Mouse (Mus musculus) heart, postnatal 0 days (tissue): ENCODE measurements around the gene Rgs19. TPM values are rescaled to one million over a fixed set of nuclear protein-coding genes. Genes with fewer than 3 reads are reported as not detected.

Experiments used
- ATAC-seq: fragments of 200-750 bp; cut with Nextera tagmentation; 2 replicates; pipeline ENCODE4 v1.8.0; 2017; ENCODE audit warnings: low read depth, moderate number of reproducible peaks, moderate library complexity; ENCODE audit not compliant: insufficient read depth
- DNase-seq: peaks from one replicate; pipeline ENCODE4 v3.0.0-alpha.2; 2016; ENCODE audit warnings: low spot score
- H3K27ac ChIP-seq: fragments of 300-500 bp; sonication (generic); 2 replicates; pipeline ENCODE4 v1.5.1; 2014; ENCODE audit warnings: low read depth, mild to moderate bottlenecking
- H3K27me3 ChIP-seq: fragments of 300-500 bp; sonication (generic); 2 replicates; pipeline ENCODE4 v1.6.1; 2014; ENCODE audit warnings: low read length, mixed read lengths; ENCODE audit not compliant: control insufficient read depth, insufficient read depth
- H3K36me3 ChIP-seq: fragments of 300-500 bp; sonication (generic); replicated peaks from 2 replicates; pipeline ENCODE4 v1.6.1; 2014; ENCODE audit warnings: low read length, mixed read lengths; ENCODE audit not compliant: control insufficient read depth, insufficient read depth
- H3K4me1 ChIP-seq: fragments of 300-500 bp; sonication (generic); 2 replicates; pipeline ENCODE4 v1.6.1; 2014; ENCODE audit warnings: antibody characterized with exemption; ENCODE audit not compliant: control insufficient read depth, insufficient read depth
- H3K4me2 ChIP-seq: fragments of 300-500 bp; sonication (generic); 2 replicates; pipeline ENCODE4 v1.6.1; 2014; ENCODE audit warnings: low read depth, mild to moderate bottlenecking, low read length, moderate library complexity
- H3K4me3 ChIP-seq: fragments of 300-500 bp; sonication (generic); 2 replicates; pipeline ENCODE4 v1.5.1; 2014; ENCODE audit warnings: low read depth, low read length
- H3K9ac ChIP-seq: fragments of 300-500 bp; sonication (generic); replicated peaks from 2 replicates; pipeline ENCODE4 v1.6.1; 2014; ENCODE audit warnings: low read depth, low read length, mixed read lengths
- H3K9me3 ChIP-seq: fragments of 300-500 bp; sonication (generic); replicated peaks from 2 replicates; pipeline ENCODE4 v1.6.1; 2016; ENCODE audit warnings: low read length; ENCODE audit not compliant: control insufficient read depth
- CTCF ChIP-seq: IDR thresholded peaks from 2 replicates; pipeline ENCODE4 v1.5.1; 2016; ENCODE audit warnings: antibody characterized with exemption, control low read depth, low read depth
- EP300 ChIP-seq: IDR thresholded peaks from 2 replicates; pipeline ENCODE4 v1.6.1; 2016; ENCODE audit warnings: antibody characterized with exemption, low read depth
- WGBS: fragments of 180-500 bp; shearing (Covaris S2); extraction: QIAGEN DNeasy Blood & Tissue Kit; methylation state at CpG from one replicate; pipeline ENCODE4 v1.1.7; 2014; 5-methylcytosine and 5-hydroxymethylcytosine counted together
- polyA plus RNA-seq: library from polyadenylated mRNA; unstranded; fragments of >200 nt; fragmentation: Nextera tagmentation; extraction: Ambion mirVana; gene quantifications from 2 replicates; pipeline ENCODE4 v1.2.1, GENCODE M21; 2015
- total RNA-seq: library from RNA; depleted of rRNA; stranded (reverse); fragments of >200 nt; gene quantifications from 2 replicates; pipeline ENCODE4 v1.2.3, GENCODE M21; 2014; ENCODE audit warnings: low replicate concordance

Rgs19 gene
- total and polyA plus RNA-seq, 2 experiments from 2014 or later = 12.4 to 13.2 TPM

GRCm38 (mm10) chr2:181656734-181657133 lies 37.0 kb downstream of the Rgs19 start, which contains the start of gene Gm29797:
Gene Gm29797, plus strand, starts transcription at chr2:181657034.
- Histone ChIP-seq H3K4me3 (no peak within 1 kb of the TSS), H3K36me3 (peaks cover 39% of the 10 kb centered on the region), H3K27ac (no peak within 1 kb of the TSS), H3K9ac (no peak within 1 kb of the TSS), H3K4me1 (0 out of 2 replicates have a peak, but pooled peaks cover under 1% of the 10 kb centered on the region), H3K27me3 (no peaks in the 10 kb centered on the region), H3K4me2 (no peak within 1 kb of the TSS), H3K9me3 (no peaks in the 10 kb centered on the region)
- 75% methylated on average over 3 of the region's 3 CpGs for WGBS
- TF ChIP-seq CTCF = no peak
- no peak for TF ChIP-seq EP300
- DNase-seq (no peak), ATAC-seq (no peak)

- no peak overlapping the region for H3K9ac ChIP-seq
- 86% methylated on average over 1 of the region's 1 CpGs for WGBS
- H3K4me3 ChIP-seq = no peak overlapping the region
- no peaks in the 10 kb centered on the region for H3K27me3 ChIP-seq
- no peak for DNase-seq
- H3K4me2 ChIP-seq = no peak overlapping the region
- ATAC-seq = no peak
- no peak overlapping the region for H3K27ac ChIP-seq
- H3K4me1 ChIP-seq = no peaks in the 10 kb centered on the region
- no peak for TF ChIP-seq CTCF
- TF ChIP-seq EP300 = no peak
- no peaks in the 10 kb centered on the region for H3K9me3 ChIP-seq
- H3K36me3 ChIP-seq = peaks cover 70% of the 10 kb centered on the region
Observed at GRCm38 (mm10) chr2:181653523-181653922, 40.3 kb downstream of the Rgs19 start.

GRCm38 (mm10) chr2:181653065-181653464 lies 40.7 kb downstream of the Rgs19 start:
- ATAC-seq = no peak
- Histone ChIP-seq H3K36me3 (peaks cover 75% of the 10 kb centered on the region), H3K4me1 (no peaks in the 10 kb centered on the region)

GRCm38 (mm10) chr2:181648926-181649325 lies 44.9 kb downstream of the Rgs19 start:
- H3K4me2 ChIP-seq = no peak overlapping the region
- 89% methylated on average over 10 of the region's 10 CpGs for WGBS
- H3K4me3 ChIP-seq = no peak overlapping the region
- H3K9ac ChIP-seq = no peak overlapping the region
- peaks cover 86% of the 10 kb centered on the region for H3K36me3 ChIP-seq
- H3K4me1 ChIP-seq = no peaks in the 10 kb centered on the region
- ATAC-seq (no peak), DNase-seq (no peak)
- TF ChIP-seq EP300 = no peak
- TF ChIP-seq CTCF = no peak
- H3K27ac ChIP-seq = no peak overlapping the region
- H3K9me3 ChIP-seq = no peaks in the 10 kb centered on the region
- no peaks in the 10 kb centered on the region for H3K27me3 ChIP-seq

More at GRCm38 (mm10) chr2:181653065-181653464, 40.7 kb downstream of the Rgs19 start:
- Histone ChIP-seq H3K4me3 (no peak overlapping the region), H3K4me2 (no peak overlapping the region), H3K9me3 (no peaks in the 10 kb centered on the region), H3K27ac (no peak overlapping the region), H3K9ac (no peak overlapping the region), H3K27me3 (no peaks in the 10 kb centered on the region)
- no peak for TF ChIP-seq EP300
- TF ChIP-seq CTCF = no peak
- no peak for DNase-seq

GRCm38 (mm10) chr2:181646626-181647472 lies 46.9 kb downstream of the Rgs19 start:
- H3K4me3 ChIP-seq = no peak overlapping the region
- WGBS = 90% methylated on average over 6 of the region's 6 CpGs
- no peak for ATAC-seq

More at GRCm38 (mm10) chr2:181646626-181647472, 46.9 kb downstream of the Rgs19 start:
- Histone ChIP-seq H3K9me3 (no peaks in the 10 kb centered on the region), H3K4me2 (no peak overlapping the region), H3K9ac (no peak overlapping the region), H3K36me3 (peaks cover 90% of the 10 kb centered on the region), H3K27ac (no peak overlapping the region), H3K27me3 (no peaks in the 10 kb centered on the region), H3K4me1 (no peaks in the 10 kb centered on the region)
- no peak for DNase-seq
- TF ChIP-seq CTCF (no peak), EP300 (no peak)
